Mouse (Mus musculus) adrenal gland, postnatal 4 days (tissue): ENCODE data around the gene Wdr63. TPM values are rescaled to one million over a fixed set of nuclear protein-coding genes. Genes with fewer than 3 reads are reported as not detected.
A peak's percentile ranks its signal among the peaks of the same experiment; 100 is the strongest.

Source experiments
- DNase-seq, 2 experiments: peaks; one replicate each; pipeline ENCODE4 v3.0.0; 2021 to 2022; ENCODE audit warnings: low spot score in 2 of 2, mixed read lengths in 2 of 2
- total RNA-seq, 2 experiments: library from RNA; stranded (reverse); gene quantifications; 2 replicates each; pipeline ENCODE4 v1.2.3; 2021

Wdr63 gene
- total RNA-seq, 2 experiments from 2014 or later: 0.08 to 0.28 TPM

DNA sequence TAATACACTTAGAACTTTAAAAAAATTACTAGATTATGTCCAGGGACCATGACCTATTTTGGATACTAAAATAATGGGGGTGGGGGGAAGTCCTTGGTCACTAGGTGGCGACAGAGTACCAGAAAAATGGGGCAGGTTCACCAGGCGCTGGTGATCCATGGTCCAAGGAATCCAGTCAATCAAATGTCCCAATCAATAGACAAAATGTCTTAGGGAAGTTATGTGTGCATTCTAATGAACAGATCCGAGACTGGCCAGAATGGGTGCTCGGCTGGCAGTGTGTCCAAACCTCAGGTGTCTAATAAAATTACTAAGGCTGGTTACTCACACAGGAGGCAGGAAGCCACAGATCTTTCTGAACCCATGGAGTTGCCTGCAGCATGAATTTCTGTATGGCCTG, 49.7 kb downstream of the Wdr63 start:
- peak in 1 of 2 experiments; percentile 21 for DNase-seq

DNA sequence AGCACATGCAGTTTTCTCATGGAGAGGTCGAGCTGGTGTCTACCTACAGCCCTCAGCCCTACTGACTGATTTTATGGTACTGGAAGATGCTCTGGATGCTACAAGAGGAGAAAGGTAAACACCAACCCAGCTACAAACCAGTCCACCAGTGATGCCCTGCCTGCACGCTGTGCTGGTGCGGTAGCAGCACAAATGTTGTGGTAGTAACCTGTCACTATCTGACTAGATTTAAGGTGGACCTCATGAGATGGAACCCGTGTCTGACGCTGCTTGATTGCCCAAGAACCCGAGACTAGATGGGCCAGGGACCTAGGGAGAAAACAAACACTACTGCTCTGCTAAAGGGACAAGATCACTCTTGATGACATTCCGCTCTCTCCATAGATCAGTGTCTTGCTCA, 50.8 kb downstream of the Wdr63 start:
- DNase-seq: no peak

DNA sequence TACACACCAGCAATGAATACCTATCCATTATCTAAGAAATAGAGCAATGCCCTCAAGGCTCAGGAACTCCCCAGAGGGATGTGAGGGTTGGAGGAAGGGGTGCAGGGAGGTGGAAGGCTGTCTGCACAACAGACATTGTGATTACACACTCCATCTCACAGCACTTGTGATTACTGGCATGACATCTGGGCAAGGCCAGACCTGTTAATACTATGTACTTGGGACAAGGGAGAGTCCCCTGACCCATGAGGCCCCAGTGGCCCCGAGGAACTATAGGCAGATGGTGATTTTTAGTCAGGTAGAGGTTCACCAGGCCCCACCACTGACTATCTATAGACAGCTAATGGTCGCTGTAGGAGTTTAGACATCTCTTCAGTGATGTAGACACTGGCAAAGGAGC, 54.1 kb downstream of the Wdr63 start:
- no peak for DNase-seq

DNA sequence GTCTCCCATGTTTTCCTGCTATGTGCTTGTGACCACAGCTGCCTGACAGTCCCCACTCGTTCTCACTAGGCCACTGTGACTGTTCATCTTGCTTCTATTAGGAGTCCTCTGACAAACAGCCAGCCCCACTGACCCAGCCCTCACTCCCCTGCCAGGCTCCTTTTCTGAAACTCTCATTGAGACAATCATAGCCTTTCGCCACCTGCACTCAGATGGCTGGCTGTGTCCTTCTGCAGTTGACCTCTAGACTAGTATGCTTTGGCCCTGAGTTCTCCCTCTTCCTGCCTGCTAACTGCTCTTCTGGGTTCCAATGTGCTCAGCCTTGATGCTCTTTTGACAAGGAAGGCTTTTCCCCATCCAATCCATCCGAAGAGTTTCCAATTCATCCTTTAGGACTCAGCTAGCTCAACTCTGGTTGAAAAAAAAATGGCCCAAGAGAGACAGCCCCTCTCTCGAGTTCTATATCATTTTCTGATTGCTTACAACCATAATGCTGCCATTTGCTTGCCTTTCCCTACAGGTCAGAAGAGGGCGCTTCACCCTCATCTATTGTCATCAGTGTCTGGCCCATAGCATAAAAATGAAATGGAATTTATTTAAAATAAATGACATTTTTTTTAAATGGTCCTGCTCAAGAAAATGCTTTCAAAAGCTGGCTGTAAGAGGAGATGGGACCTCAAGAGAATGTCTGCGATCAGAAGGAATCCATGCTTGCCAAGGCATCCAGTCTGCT, 54.7 kb downstream of the Wdr63 start:
- no peak for DNase-seq

DNA sequence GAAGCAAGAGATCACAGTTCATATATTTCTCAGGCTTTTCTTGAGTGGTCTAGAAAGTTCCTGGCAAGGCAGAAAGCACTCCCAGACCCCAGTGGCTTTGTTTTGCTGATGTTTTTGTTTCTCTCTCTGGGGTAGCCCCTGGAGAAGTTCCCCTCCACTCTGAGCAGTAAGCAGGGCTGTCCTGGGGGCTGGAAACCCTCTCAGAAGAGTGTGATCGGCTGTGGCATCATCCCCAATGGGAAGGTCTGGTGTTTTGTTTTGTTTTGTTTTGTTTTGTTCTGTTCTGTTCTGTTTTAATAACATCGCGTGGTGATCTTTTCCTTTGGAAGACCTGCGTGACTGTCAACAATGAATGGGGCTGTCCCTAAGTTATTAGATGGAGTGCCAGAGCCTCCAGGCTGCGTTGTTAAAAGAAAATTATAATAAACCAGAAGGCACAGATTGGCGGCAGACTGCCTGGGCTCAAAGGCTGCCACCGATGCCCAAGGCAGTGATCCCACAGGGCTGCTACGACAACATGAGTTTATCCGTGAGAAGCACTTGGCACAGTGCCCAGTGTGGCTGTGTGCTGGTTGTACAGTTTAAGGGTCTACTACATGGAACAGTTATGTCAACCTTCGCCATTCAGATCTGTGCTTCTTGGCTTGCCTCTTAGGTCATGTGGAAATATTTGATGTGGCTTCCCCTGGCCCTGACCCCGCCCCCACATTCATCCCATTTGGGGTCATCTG, 56.5 kb downstream of the Wdr63 start:
- no peak for DNase-seq

DNA sequence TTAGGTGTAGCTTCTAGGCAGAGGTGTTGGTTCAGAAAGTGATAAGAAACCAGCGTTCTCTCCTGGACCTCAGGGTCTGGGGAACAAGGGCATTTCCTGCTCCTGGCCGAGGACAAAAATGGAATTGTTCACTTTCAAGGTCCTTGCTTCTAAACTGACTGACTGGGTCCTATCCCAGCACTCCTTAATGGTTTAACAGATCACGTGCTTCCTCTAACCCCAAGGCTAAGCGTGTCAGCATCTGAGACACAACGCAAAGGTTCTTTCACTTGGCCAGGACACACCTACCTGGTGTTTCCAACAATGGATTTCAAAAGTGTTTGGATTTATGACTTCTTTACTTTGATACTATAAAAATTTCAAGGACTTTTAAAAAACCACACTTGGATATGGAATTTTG, 58.0 kb downstream of the Wdr63 start:
- no peak for DNase-seq

DNA sequence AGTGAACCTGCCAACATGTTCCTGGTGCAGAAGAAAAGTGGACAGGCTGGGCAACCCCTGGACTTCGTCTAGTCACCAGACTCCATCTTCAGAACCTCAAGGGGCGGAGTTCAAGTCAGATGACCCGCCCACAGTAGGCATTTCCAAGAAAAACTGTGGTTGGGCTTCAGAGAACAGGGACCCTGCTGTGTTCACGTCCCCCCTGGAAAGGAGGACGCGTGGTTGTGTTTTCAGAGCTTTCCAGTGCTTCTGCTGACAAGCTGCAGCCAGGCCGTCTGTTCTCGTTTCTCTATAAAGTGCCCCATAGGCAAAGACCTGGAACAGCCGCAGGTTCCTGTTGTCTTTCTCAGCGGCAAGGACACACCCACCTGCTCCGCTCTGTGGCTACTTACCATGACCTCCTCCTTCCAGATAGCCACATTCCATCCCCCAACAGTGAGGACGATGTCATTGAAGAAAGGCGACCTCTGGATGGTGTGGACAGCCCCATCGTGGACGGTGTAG, 60.2 kb downstream of the Wdr63 start:
- DNase-seq: no peak

DNA sequence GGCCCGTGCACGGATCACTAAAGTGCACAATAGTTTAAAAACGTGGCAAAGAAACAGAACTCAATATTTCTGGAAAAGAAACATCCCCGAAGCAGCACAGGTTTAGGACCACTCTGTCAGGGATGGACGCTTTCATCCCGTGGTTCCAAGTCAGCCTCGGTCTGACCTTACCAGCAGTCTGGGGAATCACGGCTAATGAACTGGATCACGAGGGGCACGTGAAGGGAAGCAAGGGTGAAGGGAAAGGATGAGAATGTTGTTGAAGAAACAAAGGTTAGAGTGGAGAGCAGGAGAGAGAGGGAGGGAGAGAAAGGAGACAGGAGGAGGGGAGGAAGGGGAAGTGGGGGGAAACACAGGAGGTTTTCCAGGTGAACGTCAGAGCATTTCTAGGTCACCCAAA, 61.9 kb downstream of the Wdr63 start:
- DNase-seq: no peak

DNA sequence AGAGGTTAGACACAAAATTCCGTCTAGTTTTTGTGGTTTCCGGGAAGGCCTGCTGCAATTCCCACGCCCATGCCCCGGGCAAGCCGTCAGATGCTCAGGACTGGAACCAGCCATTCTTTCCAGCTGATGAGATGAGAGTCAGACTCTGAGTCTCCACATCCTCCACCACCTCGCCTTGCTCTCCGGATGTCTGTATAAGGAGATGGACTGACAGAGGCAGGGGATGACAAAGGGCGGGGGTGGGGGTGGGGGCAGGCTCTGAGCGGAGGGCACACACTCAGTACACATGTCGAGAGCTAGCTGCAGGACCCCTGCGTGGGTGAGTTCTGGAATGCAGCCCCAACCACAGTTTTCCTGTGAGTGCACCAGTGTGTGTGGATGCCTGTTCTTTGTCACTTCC, 63.0 kb downstream of the Wdr63 start:
- DNase-seq: no peak

DNA sequence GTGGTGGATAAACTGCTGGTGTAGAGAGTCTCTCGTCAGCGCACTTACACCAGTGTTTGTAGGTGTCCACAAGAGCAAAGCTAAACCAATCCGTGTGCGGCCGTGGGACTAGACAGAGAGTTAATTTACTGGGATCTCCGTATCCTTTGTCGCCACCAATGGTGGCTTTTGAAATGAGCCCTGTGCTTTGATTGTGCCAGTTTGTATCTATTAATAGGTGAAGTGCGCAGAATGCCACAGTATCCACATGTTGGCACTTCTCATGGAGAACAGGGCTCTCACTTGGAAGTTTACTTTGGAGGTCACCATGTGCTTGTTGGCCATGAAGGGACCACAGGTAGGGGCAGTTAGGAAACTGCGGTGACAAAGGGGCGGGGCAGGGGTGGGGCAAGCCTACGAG, 66.5 kb downstream of the Wdr63 start:
- DNase-seq: no peak

DNA sequence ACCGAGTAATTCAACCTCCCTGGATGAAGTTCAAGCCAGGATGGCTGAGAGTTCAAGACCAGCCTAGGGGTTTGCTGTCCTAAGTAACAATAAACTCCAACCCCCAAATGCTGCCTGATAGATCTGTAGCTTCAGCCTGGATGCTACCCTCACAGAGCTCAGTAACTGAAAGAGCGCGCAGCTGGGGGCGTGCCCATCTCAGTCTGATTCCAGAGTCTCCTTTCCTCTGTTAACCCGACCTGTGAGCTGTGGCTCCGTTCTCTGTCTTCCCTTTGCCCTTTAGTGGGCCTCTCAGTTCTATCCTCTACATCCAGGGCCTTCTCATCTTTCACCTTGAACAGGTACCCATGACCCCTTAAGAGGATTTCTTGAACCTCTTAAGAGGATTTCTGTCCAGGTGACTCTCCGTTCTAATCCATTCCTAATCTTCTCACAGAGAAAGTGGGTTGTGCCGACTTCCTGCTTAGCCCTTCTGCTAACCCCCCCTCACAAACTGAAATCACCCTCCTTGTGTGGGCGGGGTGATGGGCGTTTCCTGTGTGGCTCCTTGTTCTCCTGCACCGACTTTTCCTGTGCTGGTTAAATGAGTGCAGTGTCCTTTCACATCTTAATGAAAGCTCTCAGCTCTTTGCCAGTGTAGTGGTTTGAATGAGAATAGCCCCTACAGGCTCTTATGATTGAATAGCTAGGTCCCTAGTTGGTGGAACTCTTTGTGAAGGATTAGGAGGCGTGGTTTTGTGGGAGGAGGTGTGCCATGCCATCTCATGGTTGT, 68.6 kb downstream of the Wdr63 start:
- DNase-seq: no peak

DNA sequence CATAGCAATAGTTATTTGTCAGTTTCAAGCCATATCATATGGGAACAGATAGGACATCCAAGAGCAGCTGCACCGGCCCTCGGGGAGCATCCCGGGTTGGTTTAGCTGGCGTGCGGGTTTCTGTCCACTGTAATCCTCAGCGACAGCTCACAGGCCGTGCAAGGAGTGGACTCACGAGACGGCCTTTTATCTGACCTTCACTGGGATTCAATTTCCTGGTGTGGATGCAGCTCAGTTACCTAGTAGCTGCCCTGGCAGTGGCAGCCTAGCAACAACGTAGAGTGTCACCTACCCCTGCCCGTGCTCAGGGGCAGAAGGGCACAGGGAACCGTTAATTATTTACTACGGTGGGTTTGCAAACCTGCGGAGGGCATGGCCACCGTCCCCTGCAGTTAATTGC, 70.0 kb downstream of the Wdr63 start:
- DNase-seq: no peak

DNA sequence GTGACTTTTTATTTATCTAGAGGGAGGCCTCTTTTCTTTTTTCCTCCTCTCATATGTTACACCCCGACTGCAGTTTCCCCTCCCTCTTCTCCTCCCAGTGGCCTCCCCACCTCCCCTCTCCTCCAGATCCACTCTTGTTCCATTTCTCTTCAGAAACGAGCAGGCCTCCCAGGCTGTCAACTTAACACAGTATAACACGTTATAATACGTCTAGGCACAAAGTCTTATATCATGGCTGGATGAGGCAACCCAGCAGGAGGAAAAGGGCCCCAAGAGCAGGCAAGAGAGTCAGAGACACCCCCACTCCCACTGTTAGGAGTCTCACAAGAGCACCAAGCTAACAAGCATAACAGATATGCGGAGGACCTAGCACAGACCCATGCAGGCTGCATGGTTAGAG, 75.0 kb downstream of the Wdr63 start:
- no peak for DNase-seq

DNA sequence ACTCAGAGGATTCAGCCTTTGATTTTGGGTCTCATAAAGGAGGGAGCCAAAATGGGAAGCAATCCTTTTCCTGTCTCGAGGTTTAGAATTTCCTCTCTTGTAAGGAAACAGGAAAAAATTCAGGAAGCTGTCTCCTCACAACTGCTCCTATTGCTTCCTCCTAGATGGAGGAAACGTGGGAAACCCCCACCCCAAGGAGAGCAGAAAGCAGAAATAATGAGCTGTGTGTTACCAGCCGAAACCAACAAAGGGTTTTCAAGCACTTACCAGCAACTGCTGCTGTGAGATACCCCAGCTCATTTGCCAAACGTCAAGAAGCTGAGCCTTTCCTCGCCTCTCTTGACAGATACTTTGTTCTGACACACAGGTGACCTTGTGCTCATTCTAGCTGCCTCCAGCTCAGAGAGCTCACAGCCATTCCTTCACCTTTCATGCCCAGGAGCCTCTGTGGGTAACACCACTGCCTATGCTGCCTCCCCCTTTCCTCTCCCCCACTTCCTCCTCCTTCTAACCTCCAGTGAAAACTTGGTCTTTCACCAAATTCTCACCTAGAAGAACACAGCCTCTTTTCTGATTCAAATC, 77.6 kb downstream of the Wdr63 start:
- DNase-seq: no peak

DNA sequence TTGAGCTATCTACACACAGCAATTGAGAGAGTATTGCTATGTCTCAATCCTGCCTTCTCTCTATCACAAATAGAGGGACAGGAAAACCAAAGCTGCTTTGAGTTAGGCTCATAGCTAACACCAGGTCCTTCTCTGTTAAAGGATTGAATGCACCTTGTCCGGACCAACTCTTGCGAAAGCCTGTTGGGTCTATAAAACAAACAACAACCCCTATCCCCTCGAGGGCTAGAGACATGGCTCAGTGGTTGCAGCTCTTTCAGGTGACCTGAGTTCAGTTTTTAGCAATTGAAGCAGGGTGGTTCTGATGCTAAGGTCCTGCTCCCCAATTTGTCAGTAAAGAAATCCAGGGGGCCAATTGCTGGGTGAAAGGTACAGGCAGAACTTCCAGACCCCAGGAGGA, 78.7 kb downstream of the Wdr63 start:
- no peak for DNase-seq

DNA sequence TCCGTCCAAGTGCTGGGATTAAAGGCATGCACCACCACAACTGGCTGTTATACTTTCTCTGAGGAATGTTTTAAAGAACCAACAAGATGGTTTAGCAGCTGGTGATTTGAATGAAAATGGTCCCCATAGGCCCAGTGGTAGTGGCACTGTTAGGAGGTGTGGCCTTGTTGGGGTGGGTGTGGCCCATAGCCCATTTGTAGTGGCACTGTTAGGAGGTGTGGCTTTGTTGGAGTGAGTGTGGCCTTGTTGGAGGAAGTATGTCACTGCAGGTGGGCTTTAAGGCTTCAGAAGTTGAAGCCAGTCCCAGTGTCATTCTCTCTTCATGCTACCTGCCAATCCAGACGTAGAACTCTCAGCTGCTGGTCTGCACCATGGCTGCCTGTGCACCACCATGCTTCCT, 79.5 kb downstream of the Wdr63 start:
- DNase-seq: no peak

DNA sequence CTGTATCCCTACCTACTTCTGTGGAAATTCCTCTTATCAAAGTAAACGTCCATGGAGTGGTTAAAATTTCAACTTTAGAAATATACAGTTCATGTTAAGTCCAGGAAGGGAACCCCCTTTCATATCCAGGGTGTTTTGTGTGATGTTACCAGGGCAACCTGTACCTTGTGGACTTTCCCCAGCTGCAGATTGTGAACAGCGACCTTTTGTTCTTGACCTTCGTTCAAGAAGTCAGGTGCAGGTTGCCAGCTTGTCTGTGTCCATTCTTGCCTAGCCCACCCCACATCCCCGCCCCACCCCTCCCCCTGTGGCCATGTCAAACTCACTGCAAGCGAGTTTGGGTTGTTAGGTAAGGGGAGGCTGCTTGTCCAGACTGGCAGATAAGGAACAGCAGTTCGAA, 80.8 kb downstream of the Wdr63 start:
- no peak for DNase-seq

DNA sequence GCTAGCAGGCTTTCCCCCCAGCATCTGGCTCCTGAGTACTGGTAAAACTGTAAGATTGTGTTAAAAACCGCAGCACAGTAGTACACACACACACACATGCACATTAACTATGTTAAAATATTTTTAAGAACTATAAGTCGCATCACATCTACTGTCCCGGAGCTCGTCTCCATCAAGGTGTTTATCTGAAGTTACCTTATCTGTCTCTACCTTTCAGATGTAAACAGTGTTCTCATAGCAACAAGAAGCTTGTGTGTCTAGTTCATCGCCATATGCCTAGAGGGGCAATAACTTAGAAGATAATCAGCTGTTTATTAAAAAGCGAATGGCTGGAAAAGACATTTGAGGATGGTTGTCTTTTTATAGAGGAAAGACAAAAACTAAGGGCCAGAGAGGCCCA, 82.4 kb downstream of the Wdr63 start:
- DNase-seq: no peak

DNA sequence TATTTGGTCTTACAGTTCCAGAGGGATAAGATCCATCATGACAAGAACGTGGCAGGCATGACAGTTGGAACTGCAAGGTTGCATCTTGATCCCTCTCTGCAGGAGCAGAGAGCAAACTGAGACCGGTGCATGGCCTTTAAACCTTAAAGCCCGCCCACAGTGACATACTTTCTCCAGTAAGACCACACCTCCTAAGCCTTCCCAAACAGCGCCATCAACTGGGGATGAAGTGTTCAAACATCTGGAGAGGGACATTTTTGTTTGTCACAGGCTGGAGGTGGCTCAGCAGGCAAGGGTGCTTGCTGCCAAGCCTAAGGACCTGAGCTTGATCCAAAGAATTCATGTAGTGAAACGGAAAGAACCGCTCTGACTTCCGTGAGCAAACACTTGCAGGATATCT, 83.2 kb downstream of the Wdr63 start:
- DNase-seq: no peak

DNA sequence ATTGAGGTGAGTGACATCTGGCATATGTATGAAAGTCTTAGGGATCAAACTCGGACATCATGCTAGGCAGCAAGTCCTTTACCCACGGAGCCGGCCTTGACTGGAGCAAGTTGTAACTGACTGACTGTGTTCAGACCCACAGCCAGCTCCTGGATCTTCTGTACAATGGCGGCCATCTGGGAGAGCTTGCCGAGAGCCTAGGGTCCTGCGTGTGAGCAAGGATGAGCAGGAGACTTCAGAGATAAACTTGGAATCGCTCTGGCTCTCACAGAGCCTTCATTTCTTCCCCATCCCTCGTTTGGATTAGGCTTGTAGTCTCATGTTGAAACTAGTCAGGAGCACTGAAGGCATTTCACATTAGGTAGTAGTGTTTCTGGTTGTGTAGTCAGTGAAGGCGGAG, 85.7 kb downstream of the Wdr63 start:
- DNase-seq: no peak

DNA sequence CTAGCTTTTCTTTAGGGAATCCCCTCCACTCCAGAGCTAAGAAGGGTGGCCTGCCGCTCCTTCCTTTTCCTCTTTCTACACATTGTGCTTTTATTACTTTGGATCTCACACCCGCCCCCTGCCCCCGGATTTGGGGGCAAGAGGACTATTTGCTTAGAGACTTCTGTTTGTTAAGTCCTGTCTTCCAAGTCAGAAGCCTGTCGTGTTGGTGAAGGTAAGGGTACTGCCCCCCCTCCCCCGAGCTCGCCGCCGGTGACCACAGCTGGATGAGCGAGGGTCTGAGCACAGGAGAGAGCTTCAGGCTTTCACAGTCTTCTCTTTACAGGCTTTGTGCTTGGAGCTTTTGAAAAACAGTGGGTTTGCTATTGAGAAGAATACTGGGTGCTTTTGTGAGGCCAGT, 90.4 kb downstream of the Wdr63 start:
- no peak for DNase-seq

DNA sequence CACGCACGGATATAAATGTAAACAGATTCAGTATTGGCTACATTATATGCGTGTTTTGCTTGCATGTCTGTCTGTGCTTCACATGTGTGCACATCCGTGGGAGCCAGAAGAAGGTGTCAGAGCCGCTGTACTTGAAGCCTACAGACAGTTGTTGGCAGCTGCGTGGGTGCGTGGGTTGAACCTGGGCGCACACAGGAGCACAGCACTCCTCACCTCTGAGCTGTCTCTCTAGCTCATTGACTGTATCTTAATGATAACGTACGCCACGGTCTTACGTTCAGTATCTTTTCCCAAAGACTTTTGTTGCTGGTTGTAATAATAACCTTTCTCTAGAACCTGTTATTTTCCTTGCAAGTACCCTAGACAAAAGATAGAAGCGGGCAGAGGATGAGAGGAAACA, 91.0 kb downstream of the Wdr63 start:
- DNase-seq: no peak
